Mouse (Mus musculus) stomach, embryonic 15.5 days (tissue): ENCODE measurements around the gene Rnase1. TPM values are rescaled to one million over a fixed set of nuclear protein-coding genes. Genes with fewer than 3 reads are reported as not detected.
A peak's percentile ranks its signal among the peaks of the same experiment; 100 is the strongest.
"Not testable (repeated sequence)": the region's sequence is repeated elsewhere in the genome, so short reads cannot be mapped to it uniquely, and the experiment has no call there.

ENCODE experiments used
- ATAC-seq: fragments of 200-750 bp; cut with Nextera tagmentation; 2 replicates; pipeline ENCODE4 v1.8.0; 2017; ENCODE audit warnings: low read depth, moderate number of reproducible peaks, moderate TSS enrichment; ENCODE audit not compliant: insufficient read depth, low FRiP score
- H3K27ac ChIP-seq: fragments of 300-500 bp; sonication (generic); 2 replicates; pipeline ENCODE4 v1.5.1; 2015; ENCODE audit warnings: mild to moderate bottlenecking, inconsistent platforms
- H3K27me3 ChIP-seq: fragments of 300-500 bp; sonication (generic); replicated peaks from 2 replicates; pipeline ENCODE4 v1.6.1; 2015; ENCODE audit warnings: inconsistent platforms
- H3K36me3 ChIP-seq: fragments of 300-500 bp; sonication (generic); 2 replicates; pipeline ENCODE4 v1.6.1; 2015; ENCODE audit warnings: inconsistent platforms
- H3K4me1 ChIP-seq: fragments of 300-500 bp; sonication (generic); 2 replicates; pipeline ENCODE4 v1.6.1; 2015; ENCODE audit warnings: inconsistent platforms
- H3K4me2 ChIP-seq: fragments of 300-500 bp; sonication (generic); 2 replicates; pipeline ENCODE4 v1.6.1; 2015; ENCODE audit warnings: mild to moderate bottlenecking, inconsistent platforms
- H3K4me3 ChIP-seq: fragments of 300-500 bp; sonication (generic); replicated peaks from 2 replicates; pipeline ENCODE4 v1.5.1; 2015; ENCODE audit warnings: inconsistent platforms
- H3K9ac ChIP-seq: fragments of 300-500 bp; sonication (generic); 2 replicates; pipeline ENCODE4 v1.6.1; 2015; ENCODE audit warnings: inconsistent platforms
- H3K9me3 ChIP-seq: fragments of 300-500 bp; sonication (generic); 2 replicates; pipeline ENCODE4 v1.6.1; 2016; ENCODE audit warnings: inconsistent platforms
- WGBS: fragments of 180-500 bp; shearing (Covaris S2); methylation state at CpG from one replicate; pipeline ENCODE4 v1.1.7; 2015; 5-methylcytosine and 5-hydroxymethylcytosine counted together
- polyA plus RNA-seq: library from polyadenylated mRNA; unstranded; fragments of >200 nt; fragmentation: Nextera tagmentation; extraction: Ambion mirVana; gene quantifications from 2 replicates; pipeline ENCODE4 v1.2.1, GENCODE M21; 2015

Gene Rnase1
- polyA plus RNA-seq, 1 experiment from 2014 or later = 62.8 TPM

GRCm38 (mm10) chr14:51104366-51104765, 42.2 kb downstream of the Rnase1 start:
- Histone ChIP-seq H3K4me2 (no peak overlapping the region), H3K4me3 (no peak overlapping the region), H3K9ac (no peak overlapping the region), H3K4me1 (no peaks in the 10 kb centered on the region), H3K9me3 (no peaks in the 10 kb centered on the region), H3K36me3 (no peaks in the 10 kb centered on the region), H3K27me3 (no peaks in the 10 kb centered on the region), H3K27ac (no peak overlapping the region)
- 69% methylated on average over 2 of the region's 2 CpGs for WGBS
- ATAC-seq = no peak

- 60% methylated on average over 3 of the region's 3 CpGs for WGBS
- no peak overlapping the region for H3K27ac ChIP-seq
- H3K9me3 ChIP-seq = no peaks in the 10 kb centered on the region
- H3K4me3 ChIP-seq = no peak overlapping the region
- ATAC-seq = peak; percentile 39; the same call in 1 of the 2 replicates
- H3K36me3 ChIP-seq = no peaks in the 10 kb centered on the region
- no peak overlapping the region for H3K9ac ChIP-seq
- no peaks in the 10 kb centered on the region for H3K4me1 ChIP-seq
- H3K4me2 ChIP-seq = no peak overlapping the region
- H3K27me3 ChIP-seq = no peaks in the 10 kb centered on the region
Observed at GRCm38 (mm10) chr14:51103217-51103616, 43.4 kb downstream of the Rnase1 start.

GRCm38 (mm10) chr14:51101284-51101683, 45.3 kb downstream of the Rnase1 start:
- 68% methylated on average over 9 of the region's 9 CpGs for WGBS
- no peak overlapping the region for H3K4me3 ChIP-seq
- H3K4me2 ChIP-seq = no peak overlapping the region
- H3K9me3 ChIP-seq = no peaks in the 10 kb centered on the region
- no peaks in the 10 kb centered on the region for H3K27me3 ChIP-seq
- H3K36me3 ChIP-seq = no peaks in the 10 kb centered on the region
- H3K9ac ChIP-seq = no peak overlapping the region
- no peak for ATAC-seq
- no peaks in the 10 kb centered on the region for H3K4me1 ChIP-seq
- no peak overlapping the region for H3K27ac ChIP-seq

GRCm38 (mm10) chr14:51098921-51099320, 47.7 kb downstream of the Rnase1 start:
- Histone ChIP-seq H3K9me3 (no peaks in the 10 kb centered on the region), H3K4me2 (no peak overlapping the region), H3K27ac (no peak overlapping the region), H3K27me3 (no peaks in the 10 kb centered on the region), H3K4me3 (no peak overlapping the region), H3K4me1 (no peaks in the 10 kb centered on the region), H3K9ac (no peak overlapping the region), H3K36me3 (no peaks in the 10 kb centered on the region)
- 95% methylated on average over 11 of the region's 11 CpGs for WGBS
- ATAC-seq = no peak

GRCm38 (mm10) chr14:51098300-51098699, 48.3 kb downstream of the Rnase1 start:
- WGBS = 29% methylated on average over 1 of the region's 1 CpGs
- not testable (repeated sequence) for H3K4me2 ChIP-seq, ATAC-seq

GRCm38 (mm10) chr14:51095736-51096524, 50.7 kb downstream of the Rnase1 start:
- peak; percentile 87 for ATAC-seq
- H3K4me3 ChIP-seq = peak overlapping the region; percentile 16; the same call in 1 of the 2 replicates
- H3K27ac ChIP-seq = peak overlapping the region; percentile 75
- WGBS = 29% methylated on average over 9 of the region's 9 CpGs
- H3K4me2 ChIP-seq = peak overlapping the region; percentile 29; the same call in 1 of the 2 replicates
- H3K9ac ChIP-seq = no peak overlapping the region
- no peaks in the 10 kb centered on the region for H3K27me3 ChIP-seq
- no peaks in the 10 kb centered on the region for H3K36me3 ChIP-seq
- peaks cover 2% of the 10 kb centered on the region for H3K4me1 ChIP-seq
- H3K9me3 ChIP-seq = no peaks in the 10 kb centered on the region

More at GRCm38 (mm10) chr14:51098300-51098699, 48.3 kb downstream of the Rnase1 start:
- H3K36me3 ChIP-seq, H3K27me3 ChIP-seq, H3K27ac ChIP-seq, H3K4me1 ChIP-seq, H3K9me3 ChIP-seq, H3K4me3 ChIP-seq, H3K9ac ChIP-seq: not testable (repeated sequence)

Other genes starting within 250 kb of the Rnase1 start
- 0.28 and 0.36 TPM in 2 replicates for gene Klhl33, start 249.3 kb downstream of the Rnase1 start, polyA plus RNA-seq
- 132 and 145 TPM in 2 replicates for gene Osgep, start 221.9 kb downstream of the Rnase1 start, polyA plus RNA-seq
- gene Apex1, start 221.8 kb downstream of the Rnase1 start, polyA plus RNA-seq = 179 and 204 TPM in 2 replicates
- 50.9 and 51.8 TPM in 2 replicates for gene Pip4p1, start 215.9 kb downstream of the Rnase1 start, polyA plus RNA-seq
- gene Pnp, start 215.7 kb downstream of the Rnase1 start, polyA plus RNA-seq = 73.9 and 75.7 TPM in 2 replicates
- gene Gm49342, start 202.3 kb downstream of the Rnase1 start, polyA plus RNA-seq = not detected in 2 replicates
- gene Pnp2, start 190.8 kb downstream of the Rnase1 start, polyA plus RNA-seq = 1.4 and 1.7 TPM in 2 replicates
- gene Rnase10, start 139.0 kb downstream of the Rnase1 start, polyA plus RNA-seq = 0.28 TPM in 1 of 2 replicates, not detected in the other
- gene Rnase9, start 104.9 kb downstream of the Rnase1 start, polyA plus RNA-seq = not detected in 2 replicates
- not detected in 2 replicates for gene Rnase11, start 96.6 kb downstream of the Rnase1 start, polyA plus RNA-seq
- gene Rnase12, start 89.1 kb downstream of the Rnase1 start, polyA plus RNA-seq = 0.44 and 0.83 TPM in 2 replicates
- not detected in 2 replicates for gene Olfr750, start 72.3 kb downstream of the Rnase1 start, polyA plus RNA-seq
- 152 and 176 TPM in 2 replicates for gene Rnase4, start 55.7 kb downstream of the Rnase1 start, polyA plus RNA-seq
- gene Ang, start 55.6 kb downstream of the Rnase1 start, polyA plus RNA-seq = 44.8 and 50.6 TPM in 2 replicates
- gene Eddm3b, start 32.4 kb downstream of the Rnase1 start, polyA plus RNA-seq = not detected in 2 replicates
- gene Rnase6, start 22.9 kb downstream of the Rnase1 start, polyA plus RNA-seq = 2.8 and 3.1 TPM in 2 replicates
- gene Rnase2b, start 15.5 kb upstream of the Rnase1 start, polyA plus RNA-seq = not detected in 2 replicates
- not detected in 2 replicates for gene Ang2, start 52.4 kb upstream of the Rnase1 start, polyA plus RNA-seq
- not detected in 2 replicates for gene Ear14, start 56.6 kb upstream of the Rnase1 start, polyA plus RNA-seq
- not detected in 2 replicates for gene Rnase2a, start 109.3 kb upstream of the Rnase1 start, polyA plus RNA-seq
- gene Gm7247, start 215.0 kb upstream of the Rnase1 start, polyA plus RNA-seq = not detected in 2 replicates